Mouse (Mus musculus) right cerebral cortex, adult 18-20 months (tissue): Measurements from ENCODE around the gene Elmo1.

Experiments used
- DNase-seq: peaks from one replicate; pipeline ENCODE4 v3.0.0; 2022; ENCODE audit warnings: mixed read lengths

Gene Elmo1

GRCm38 (mm10) chr13:20490860-20491594 lies 400.6 kb downstream of the Elmo1 start:
- no peak for DNase-seq

DNA sequence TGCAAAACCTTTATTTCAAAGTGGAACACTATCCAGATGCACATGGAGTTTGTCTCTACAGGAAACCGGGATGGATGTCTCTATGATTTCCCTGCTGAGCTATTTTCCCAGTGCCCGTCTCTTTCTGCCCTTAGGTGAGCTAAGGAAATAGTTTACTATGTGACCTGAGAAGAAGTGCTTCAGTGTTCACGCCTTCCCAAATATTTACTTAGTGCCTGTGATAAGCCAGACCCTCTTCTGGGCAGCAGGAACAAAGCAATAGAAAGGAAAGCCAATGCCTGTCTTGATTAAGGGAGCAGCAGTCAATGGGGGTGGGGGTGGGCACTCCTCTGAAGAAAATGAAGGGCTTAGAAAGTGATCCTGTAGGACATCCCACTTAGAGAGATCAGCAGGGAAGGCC lies 401.3 kb downstream of the Elmo1 start:
- DNase-seq: no peak

DNA sequence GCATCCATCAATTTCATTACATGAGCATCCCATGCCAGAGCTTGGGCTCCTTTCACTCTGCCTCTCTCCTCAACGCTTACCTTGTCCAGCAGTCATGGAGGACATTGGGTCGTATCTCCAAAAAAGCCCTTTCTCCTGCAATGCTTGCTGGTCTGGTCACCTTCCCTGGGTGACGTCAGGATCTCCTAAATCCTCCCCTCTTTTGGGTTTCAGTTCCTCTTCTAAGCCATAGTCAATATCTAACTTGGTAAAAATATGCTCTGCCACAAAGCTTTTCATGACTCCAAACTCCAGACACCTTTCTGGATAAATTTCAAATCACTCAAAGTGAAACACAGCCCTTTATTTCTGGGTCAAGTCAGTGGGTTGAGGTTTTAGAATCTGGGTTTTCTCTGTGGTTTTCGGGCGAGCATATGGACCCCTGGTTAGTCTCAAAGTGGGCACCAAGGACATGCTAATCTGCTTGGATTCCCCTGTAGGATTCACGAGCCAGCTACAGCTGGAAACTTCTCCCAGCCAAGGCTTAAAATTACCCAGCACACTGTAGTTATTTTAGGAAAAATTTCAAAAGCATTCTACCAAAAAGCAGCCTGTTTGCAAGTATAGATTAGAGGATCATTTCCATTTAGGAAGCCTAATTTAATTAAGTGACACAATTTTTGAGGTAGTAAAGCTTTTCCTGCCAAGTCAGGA lies 403.8 kb downstream of the Elmo1 start:
- DNase-seq: no peak

DNA sequence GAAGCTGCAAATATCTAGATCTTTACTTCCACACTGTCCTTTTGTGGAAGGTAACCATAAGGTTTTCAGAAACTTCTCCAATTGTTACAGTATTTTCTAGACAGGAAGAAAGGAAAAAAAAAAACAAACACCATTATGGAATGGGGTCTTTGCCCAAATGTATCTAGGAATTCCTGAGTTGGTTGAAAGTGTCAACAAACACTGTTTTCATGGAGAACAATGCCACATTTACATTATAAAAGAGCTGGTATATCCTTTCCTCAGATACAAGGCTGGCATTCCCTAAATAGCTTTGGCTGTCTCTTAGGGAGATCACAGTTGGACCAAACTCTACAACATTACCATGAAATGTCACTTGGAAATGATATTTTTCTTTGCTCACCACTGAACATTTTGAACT lies 411.5 kb downstream of the Elmo1 start:
- no peak for DNase-seq

- no peak for DNase-seq
These were observed 413.0 kb downstream of the Elmo1 start for GRCm38 (mm10) chr13:20503371-20503770.

DNA sequence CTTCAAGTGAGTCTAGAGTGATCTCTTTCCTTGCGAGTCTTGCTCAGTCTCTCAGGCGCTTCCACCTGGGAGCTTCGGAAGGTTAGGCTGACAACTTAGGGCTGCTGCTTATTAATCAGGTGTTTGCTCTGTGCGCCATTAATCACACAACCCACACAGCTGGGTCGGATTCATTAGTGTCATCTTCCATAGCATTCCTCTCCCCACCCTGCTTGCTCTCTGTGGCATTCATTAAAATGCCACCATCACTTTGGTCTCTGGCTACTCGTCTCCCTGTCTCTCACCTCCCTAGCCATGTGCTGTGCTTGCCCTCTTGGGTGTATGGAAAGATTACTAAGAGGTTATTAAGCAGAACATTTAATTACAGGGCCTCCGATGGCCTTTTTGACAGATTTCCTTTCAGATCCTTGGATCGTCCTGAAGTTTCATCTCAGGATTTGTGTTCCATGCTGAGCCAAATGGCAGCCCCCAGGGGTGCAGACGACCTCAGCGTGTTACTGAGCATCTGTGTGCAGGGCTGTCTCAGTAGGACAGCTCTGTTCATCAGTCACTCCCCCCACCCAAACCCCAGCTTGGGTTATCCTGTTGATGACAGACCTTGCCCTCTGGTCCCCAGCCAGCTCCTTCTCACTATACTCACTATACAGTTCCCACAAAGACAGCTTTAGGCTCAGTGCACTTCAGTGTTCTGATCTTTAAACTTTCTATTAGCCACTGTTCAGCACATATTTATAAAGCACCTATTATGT lies 417.2 kb downstream of the Elmo1 start:
- no peak for DNase-seq

DNA sequence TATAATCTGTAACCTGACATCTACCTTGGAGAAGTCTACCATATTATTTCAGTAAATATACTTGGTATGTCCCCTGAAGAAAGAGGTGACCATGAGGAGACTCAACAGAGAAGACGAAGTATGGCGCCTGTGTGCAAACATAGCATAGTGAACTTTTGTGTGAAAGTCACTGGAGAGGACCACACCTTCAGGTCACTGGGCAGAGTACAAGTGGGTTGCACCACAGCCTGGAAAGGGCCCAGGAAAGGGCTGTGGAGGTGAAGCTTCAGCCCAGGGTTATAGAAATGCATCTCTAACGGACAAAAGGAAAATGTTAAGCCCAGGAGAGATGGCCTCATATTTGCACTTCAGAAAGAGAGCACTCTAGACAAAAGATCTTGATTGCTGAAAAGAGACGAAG lies 420.6 kb downstream of the Elmo1 start:
- DNase-seq: no peak

DNA sequence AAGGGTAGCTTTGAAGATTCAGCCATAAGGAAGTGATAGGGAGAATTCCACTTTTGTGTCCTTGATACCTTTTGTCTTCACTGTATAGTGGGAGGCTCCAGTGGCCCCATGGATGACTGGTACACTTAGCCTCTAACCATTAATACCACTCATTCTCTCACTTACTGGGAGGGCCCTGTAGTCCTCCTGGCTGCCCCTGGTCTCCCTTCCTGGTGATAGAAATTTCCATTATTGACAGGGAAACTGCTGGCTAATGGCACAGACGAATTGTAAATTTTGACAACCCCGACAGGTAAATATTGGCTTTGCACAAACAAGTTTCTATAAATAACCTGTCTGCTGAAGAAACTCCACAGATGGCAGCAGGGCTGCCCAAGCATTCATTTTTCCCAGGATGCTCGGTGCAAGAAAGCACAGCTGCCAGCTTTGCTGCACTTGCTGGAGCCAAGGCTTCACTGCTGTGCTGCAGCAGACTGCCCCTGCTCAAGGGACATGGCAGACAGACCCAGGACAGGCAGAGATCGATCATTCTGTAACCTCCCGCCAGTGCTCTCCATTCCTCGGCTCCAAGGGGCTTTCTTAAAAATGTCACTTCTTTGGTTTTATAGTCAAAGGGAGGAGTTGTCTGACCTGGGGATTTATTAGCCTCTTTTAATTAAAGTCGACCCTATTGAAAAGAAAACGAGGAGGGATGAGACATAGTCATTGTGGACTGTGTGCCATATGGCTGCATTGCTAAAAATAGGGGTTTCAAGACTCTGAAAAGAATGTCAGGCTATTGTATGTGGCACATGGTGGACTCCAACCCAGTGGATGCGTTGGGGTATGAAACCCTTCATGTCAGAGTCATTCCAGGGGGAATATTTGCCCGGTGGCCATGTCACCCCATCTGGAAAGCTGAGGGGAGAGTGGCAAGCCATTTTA lies 422.2 kb downstream of the Elmo1 start:
- no peak for DNase-seq

- DNase-seq: no peak
These were observed 424.3 kb downstream of the Elmo1 start for GRCm38 (mm10) chr13:20514721-20515120.

- DNase-seq: no peak
These were observed 425.7 kb downstream of the Elmo1 start for GRCm38 (mm10) chr13:20516096-20516495.

DNA sequence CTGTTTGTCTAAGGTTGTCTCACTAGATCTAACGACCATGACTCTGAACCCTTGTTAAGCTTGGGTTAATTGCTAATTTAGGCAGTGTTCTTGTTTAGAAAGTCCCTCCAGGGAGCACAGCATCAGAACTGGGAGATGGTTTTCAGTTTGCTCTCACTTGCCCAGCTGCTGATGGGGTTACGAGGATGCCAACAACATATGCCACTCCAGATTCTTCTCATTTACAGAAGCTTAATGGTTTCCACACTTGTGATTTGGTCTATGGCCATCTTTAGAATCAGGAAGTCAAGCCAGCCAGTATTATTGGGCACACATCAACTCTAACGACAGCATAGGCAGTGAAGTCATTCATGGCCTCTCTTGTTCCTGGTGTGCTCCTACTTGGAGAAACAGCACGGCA lies 427.3 kb downstream of the Elmo1 start:
- DNase-seq: no peak

DNA sequence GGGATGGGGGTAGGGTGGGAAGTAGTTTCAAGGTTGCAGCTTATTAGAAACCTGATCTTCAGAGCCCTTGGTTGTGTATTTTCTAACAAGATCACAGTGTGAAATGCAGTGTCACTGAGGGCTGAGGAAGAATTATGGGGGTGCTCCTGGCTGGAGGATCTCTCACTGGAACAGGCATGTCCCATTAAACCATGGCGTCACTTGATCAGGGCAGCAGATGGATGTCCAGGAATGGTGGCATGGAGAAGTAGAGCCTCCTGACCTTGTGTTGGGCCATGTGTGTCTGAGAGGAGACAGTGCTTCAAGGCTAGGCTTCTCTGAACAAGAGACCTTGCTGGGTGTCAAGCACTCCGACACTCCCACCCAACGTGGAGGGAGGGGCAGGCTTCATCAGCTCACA lies 431.1 kb downstream of the Elmo1 start:
- DNase-seq: no peak

DNA sequence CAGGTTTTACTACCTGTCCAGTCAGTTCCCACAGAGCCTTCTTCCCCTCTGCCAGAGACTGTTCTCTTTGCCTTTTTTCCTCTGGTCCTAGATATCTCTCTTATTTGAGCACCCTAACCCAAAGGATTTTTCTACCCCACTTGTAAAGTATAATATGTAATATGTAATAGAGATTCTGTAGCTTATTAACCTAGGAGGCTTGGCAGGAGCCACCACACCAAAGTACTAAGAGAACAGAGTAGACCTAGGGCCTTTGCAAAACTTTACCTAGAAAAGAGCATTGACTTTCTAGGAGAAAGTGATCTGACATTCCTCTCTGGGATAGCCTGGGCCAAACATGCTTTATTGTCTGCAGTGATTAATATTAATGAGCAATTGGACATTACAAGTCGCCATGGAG lies 433.3 kb downstream of the Elmo1 start:
- no peak for DNase-seq

DNA sequence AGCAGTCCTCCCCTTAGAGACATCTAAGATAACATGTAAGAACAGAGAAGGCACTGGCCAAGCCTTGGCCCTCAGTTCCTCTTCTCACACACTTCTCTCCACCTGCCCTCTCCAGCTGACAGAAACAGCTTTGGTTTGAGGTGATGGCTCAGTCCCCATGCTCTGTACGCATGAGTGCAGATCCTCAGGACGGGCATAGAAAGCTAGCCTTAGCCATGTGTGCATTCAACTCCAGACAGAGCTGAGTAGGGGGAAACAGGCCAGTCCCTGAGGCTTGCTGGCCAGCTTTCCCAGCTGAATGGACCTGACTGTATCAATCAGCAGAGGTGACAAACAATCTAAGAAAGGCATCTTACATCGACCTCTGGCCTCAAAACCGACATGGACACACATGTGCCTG lies 435.4 kb downstream of the Elmo1 start:
- no peak for DNase-seq

DNA sequence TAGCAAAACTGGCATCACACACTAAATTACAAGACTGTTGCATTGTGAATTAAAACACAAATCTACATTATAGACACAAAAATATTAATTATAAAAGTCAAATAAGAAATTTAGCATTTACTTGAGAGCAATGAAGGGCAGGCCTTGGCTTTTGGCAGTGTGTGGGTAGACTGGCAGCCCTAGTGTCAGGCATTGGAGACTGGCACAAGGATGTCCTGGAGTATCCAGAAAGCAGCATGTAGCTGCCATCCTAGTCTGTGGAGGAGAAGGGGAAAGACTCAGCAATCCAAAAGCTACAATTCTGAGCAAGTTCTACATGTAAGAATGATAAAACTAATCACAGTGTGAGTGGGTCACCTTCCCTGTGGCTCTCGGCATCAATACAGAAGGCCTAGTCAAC lies 446.7 kb downstream of the Elmo1 start:
- no peak for DNase-seq

- DNase-seq: no peak
These were observed 447.1 kb downstream of the Elmo1 start for GRCm38 (mm10) chr13:20537487-20537886.

DNA sequence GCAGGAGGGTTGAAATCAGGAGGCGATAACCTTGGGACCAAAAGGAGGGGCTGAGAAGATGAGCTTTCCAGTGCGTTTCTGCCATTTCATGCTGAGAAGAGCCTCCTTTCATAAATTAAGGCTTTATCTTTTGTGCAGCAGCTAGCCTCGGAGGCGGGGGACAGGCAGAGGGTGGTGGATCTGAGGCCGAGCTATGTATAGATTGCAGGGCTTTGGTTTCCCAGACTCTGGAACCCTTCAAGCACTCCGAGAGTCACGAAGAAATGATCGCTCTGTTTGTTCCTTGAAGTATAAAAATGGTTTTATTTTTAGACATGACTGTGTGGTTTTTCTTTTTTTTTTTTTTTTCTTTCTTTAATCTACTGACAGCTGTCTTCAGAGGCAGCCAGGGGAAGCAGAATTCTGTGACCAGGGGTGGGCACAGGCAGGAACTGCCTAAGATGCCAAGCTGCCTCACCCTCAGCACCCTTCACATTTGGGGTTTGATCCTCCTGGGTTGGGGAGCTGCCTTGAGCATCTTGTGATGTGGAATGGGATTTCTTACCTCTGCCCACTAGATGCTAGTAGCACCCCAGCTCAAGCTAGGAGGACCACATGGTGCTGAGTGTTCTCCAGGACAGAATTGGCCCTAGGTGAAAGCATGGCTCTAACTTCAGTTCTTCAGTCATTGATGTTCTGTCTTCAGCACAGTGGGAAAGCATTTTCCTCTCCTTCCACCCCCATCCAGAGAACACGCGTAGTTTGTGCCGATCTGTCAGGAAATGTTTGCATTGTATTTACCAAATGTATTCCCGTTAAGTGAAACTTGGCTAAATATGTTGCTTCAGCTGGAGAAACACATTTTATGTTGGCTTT lies 448.0 kb downstream of the Elmo1 start:
- peak; percentile 79 for DNase-seq

GRCm38 (mm10) chr13:20539631-20540030 lies 449.2 kb downstream of the Elmo1 start:
- DNase-seq: no peak

DNA sequence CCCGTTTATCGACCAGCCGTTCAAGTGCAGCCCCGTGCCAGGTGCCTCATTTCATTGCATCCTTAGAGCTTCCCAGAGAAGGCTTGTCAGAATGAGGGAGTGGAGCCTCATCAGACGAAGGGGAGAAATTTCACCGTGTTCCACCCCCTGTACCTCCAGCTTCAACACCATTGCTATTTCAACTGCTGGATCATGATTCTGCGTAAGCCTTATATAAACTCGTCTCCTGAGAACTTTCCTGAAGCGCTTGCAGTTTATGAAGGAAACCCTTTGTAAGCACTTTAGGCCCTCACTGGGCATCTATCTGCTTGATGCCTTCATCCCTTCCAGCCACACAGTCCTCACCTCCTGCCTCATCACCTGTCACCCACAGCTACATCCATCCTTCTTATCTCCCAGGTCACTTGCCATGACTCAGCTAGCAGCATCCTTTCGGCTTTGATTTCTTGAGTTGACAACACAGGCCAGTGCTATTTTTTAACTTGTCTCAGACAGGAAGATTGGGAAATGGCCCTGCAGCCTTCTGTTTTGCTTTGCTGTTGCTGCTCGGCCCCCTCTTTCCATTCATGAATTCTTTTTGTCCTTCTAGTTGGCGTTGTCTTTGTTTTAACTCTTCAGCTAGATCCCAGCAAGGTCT lies 456.3 kb downstream of the Elmo1 start:
- no peak for DNase-seq

- no peak for DNase-seq
These were observed 459.6 kb downstream of the Elmo1 start for GRCm38 (mm10) chr13:20549983-20550382.

- DNase-seq: no peak
These were observed 461.2 kb downstream of the Elmo1 start for GRCm38 (mm10) chr13:20551559-20551958.
